In the genomic region with DNA sequence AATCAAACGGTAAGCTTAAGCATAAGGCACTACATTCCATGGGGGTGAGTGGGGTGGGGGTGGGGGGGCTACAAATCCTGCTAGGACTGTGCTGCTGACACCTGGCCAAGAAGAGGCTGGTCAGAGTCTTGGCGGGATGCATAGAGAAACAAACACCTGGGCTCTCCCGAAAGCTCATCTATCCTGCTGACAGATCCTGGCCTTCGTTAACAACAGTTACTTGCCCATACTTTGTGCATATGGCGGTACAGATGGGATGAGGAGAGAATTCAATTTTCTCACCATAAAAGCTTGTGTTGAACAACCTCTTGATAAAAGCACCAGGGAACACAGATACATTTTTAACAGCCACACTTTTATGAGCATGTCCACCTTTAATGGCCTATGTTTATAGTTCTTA, we compare ENCODE assay signal across 17 mouse cellular contexts. TPM values are rescaled to one million over a fixed set of nuclear protein-coding genes. Genes with fewer than 3 reads are reported as not detected.
"Had no signal": no experiment of that assay in that cellular context is flagged by ENCODE, and none has a peak within 500 bp of the region (broad histone marks: within the 10 kb centered on the region; RNA-seq: fewer than 3 reads in every experiment).

No protein-coding gene starts in this region.

- H3K4me1 ChIP-seq: kidney, embryonic 15.5 days; liver, embryonic 13.5 days had no signal

- H3K4me2 ChIP-seq: kidney, embryonic 15.5 days; liver, embryonic 13.5 days; midbrain, embryonic 11.5 days had no signal

- H3K9ac ChIP-seq: kidney, embryonic 15.5 days; liver, embryonic 13.5 days had no signal

- H3K9me3 ChIP-seq: kidney, embryonic 15.5 days; liver, embryonic 13.5 days had no signal

- DNase-seq: kidney, postnatal 10 days; kidney, postnatal 36 days; liver, embryonic 13.5 days; lung, adult 2 months; lung, postnatal 14 days; lung, postnatal 4 days; midbrain, embryonic 14.5 days; thymus, adult 18-20 months; thymus, postnatal 36 days had no signal

- H3K27me3 ChIP-seq: kidney, embryonic 15.5 days; liver, embryonic 13.5 days had no signal

- H3K27ac ChIP-seq: kidney, embryonic 15.5 days; liver, embryonic 13.5 days had no signal

- H3K36me3 ChIP-seq: kidney, embryonic 15.5 days; liver, embryonic 13.5 days had no signal

- H3K4me3 ChIP-seq: kidney, embryonic 15.5 days; liver, embryonic 13.5 days had no signal

RNA-seq across cellular contexts. Expression of a gene that starts 10.7 kb away (rescaled TPM):
- total RNA-seq: liver, adult 2 months; megakaryocyte progenitor cell, adult 5-6 weeks; megakaryocyte-erythroid progenitor cell, adult 5-6 weeks had no signal
- polyA plus RNA-seq: limb, embryonic 11.5 days; liver, adult 2 months; liver, embryonic 16.5 days; lung, adult 2 months; spleen, adult 2 months had no signal
